Mouse (Mus musculus): ENCODE results near the gene Rab8b. TPM values are rescaled to one million over a fixed set of nuclear protein-coding genes. Genes with fewer than 3 reads are reported as not detected.
"Not testable (repeated sequence)": the region's sequence is repeated elsewhere in the genome, so short reads cannot be mapped to it uniquely, and the experiment has no call there.

Rab8b gene
- polyA plus RNA-seq, 1 experiment from 2014 or later = 38.2 TPM

- Histone ChIP-seq H3K27me3 (ENCODE audit: control insufficient read depth, insufficient read depth, low read length) (no peaks in the 10 kb centered on the region), H3K4me2 (replicated peaks) (no peak overlapping the region), H3K36me3 (replicated peaks; ENCODE audit: control insufficient read depth, insufficient read depth) (no peaks in the 10 kb centered on the region), H3K9me3 (ENCODE audit: control insufficient read depth, low read length) (no peaks in the 10 kb centered on the region), H3K9ac (no peak overlapping the region), H3K27ac (no peak overlapping the region), H3K4me3 (replicated peaks; ENCODE audit: low read length) (no peak overlapping the region), H3K4me1 (replicated peaks; ENCODE audit: control insufficient read depth, insufficient read depth, low read length) (no peaks in the 10 kb centered on the region)
- WGBS = 86% methylated on average over 10 of the region's 10 CpGs
- ATAC-seq (ENCODE audit: low FRiP score) = no peak
- DNase-seq (ENCODE audit: low spot score) = no peak
Measured at GRCm38 (mm10) chr9:66895035-66895779, 24.3 kb downstream of the Rab8b start.

DNA sequence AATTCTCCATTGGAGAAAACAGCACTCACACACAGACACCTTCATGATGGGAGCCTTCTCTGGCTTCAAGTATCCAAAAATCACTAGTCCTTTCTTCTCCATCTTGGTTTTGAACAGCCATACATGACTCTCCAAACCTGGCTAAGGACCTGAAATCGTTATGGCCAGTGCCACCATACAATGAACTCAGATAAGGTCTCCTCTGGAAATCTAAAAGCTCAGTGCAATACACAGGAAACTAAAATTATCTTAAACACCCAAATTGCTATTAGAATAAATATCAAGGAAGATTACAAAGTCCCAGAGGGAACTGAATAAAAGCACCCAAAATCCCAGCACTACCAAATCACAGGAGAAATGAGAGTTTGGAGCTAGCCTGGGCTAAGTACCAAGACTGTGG is 25.1 kb downstream of the Rab8b start:
- Histone ChIP-seq H3K4me3 (replicated peaks; ENCODE audit: low read length) (no peak overlapping the region), H3K36me3 (replicated peaks; ENCODE audit: control insufficient read depth, insufficient read depth) (no peaks in the 10 kb centered on the region), H3K4me1 (replicated peaks; ENCODE audit: control insufficient read depth, insufficient read depth, low read length) (0 out of 2 replicates have a peak, but pooled peaks cover under 1% of the 10 kb centered on the region), H3K4me2 (replicated peaks) (no peak overlapping the region), H3K27ac (no peak overlapping the region), H3K9ac (no peak overlapping the region), H3K9me3 (ENCODE audit: control insufficient read depth, low read length) (no peaks in the 10 kb centered on the region), H3K27me3 (ENCODE audit: control insufficient read depth, insufficient read depth, low read length) (no peaks in the 10 kb centered on the region)
- ATAC-seq (ENCODE audit: low FRiP score) (no peak), DNase-seq (ENCODE audit: low spot score) (no peak)
- 93% methylated on average over 1 of the region's 1 CpGs for WGBS

DNA sequence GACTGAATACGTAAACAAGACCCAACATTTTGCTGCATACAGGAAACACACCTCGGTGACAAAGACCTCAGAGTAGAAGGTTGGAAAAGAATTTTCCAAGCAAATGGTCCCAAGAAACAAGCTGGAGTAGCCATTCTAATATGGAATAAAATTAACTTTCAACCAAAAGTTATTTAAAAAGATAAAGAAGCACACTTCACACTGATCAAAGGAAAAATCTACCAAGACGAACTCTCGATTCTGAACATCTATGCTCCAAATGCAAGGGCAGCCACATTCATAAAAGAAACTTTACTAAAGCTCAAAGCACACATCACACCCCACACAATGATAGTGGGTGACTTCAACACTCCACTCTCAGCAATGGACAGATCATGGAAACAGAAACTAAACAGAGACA is 27.0 kb downstream of the Rab8b start:
- H3K36me3 ChIP-seq (replicated peaks; ENCODE audit: control insufficient read depth, insufficient read depth); H3K9ac ChIP-seq; ATAC-seq (ENCODE audit: low FRiP score); H3K27me3 ChIP-seq (ENCODE audit: control insufficient read depth, insufficient read depth, low read length); H3K27ac ChIP-seq; H3K9me3 ChIP-seq (ENCODE audit: control insufficient read depth, low read length); H3K4me2 ChIP-seq (replicated peaks); H3K4me3 ChIP-seq (replicated peaks; ENCODE audit: low read length); DNase-seq (ENCODE audit: low spot score): not testable (repeated sequence)
- H3K4me1 ChIP-seq (replicated peaks; ENCODE audit: control insufficient read depth, insufficient read depth, low read length) = peaks cover 15% of the 10 kb centered on the region; the same call in 1 of the 2 replicates
- 98% methylated on average over 4 of the region's 4 CpGs for WGBS

DNA sequence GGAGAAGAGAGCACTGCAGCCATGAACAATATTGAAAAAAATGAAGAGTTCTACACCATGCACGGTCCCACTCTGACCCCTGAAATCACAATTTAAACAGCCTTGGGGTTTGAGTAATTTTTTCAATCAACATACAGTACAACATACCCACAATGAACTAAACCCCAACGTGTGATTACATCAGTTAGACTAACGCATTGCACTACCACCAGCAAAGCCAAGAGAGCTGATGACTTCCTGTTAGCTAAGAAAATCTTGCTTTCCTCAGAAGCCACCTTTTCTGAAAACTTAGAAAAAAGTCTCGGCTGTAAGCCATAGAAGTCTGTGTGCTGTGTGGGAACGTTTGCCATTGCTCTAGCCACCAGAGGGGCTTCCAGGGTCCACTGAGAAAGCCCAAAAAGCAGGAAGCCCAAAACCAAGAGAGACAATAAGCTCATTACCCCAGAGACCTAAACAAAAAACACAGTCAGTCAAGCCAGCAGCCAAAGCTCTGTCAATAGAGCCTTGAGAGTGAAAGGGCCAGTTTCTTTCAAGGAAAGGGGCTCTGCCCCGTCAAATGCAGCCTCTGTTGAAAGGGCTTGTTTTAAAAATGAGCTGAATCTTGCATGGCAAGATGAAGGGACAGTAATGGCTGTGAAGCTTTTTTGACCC is 31.4 kb downstream of the Rab8b start:
- Histone ChIP-seq H3K9me3 (ENCODE audit: control insufficient read depth, low read length) (no peaks in the 10 kb centered on the region), H3K9ac (no peak overlapping the region), H3K27ac (peak overlapping the region; percentile 72), H3K36me3 (replicated peaks; ENCODE audit: control insufficient read depth, insufficient read depth) (no peaks in the 10 kb centered on the region), H3K4me1 (replicated peaks; ENCODE audit: control insufficient read depth, insufficient read depth, low read length) (peaks cover 31% of the 10 kb centered on the region), H3K4me3 (replicated peaks; ENCODE audit: low read length) (no peak overlapping the region), H3K27me3 (ENCODE audit: control insufficient read depth, insufficient read depth, low read length) (no peaks in the 10 kb centered on the region), H3K4me2 (replicated peaks) (peak overlapping the region; percentile 9; the same call in 1 of the 2 replicates)
- DNase-seq (ENCODE audit: low spot score) (no peak), ATAC-seq (ENCODE audit: low FRiP score) (peak; percentile 37; the same call in 1 of the 2 replicates)
- 21% methylated on average over 6 of the region's 6 CpGs for WGBS

- Histone ChIP-seq H3K4me2 (replicated peaks) (peak overlapping the region; percentile 9; the same call in 1 of the 2 replicates), H3K4me3 (replicated peaks; ENCODE audit: low read length) (no peak overlapping the region), H3K4me1 (replicated peaks; ENCODE audit: control insufficient read depth, insufficient read depth, low read length) (peaks cover 31% of the 10 kb centered on the region), H3K9me3 (ENCODE audit: control insufficient read depth, low read length) (no peaks in the 10 kb centered on the region), H3K27ac (peak overlapping the region; percentile 72), H3K9ac (no peak overlapping the region), H3K36me3 (replicated peaks; ENCODE audit: control insufficient read depth, insufficient read depth) (no peaks in the 10 kb centered on the region), H3K27me3 (ENCODE audit: control insufficient read depth, insufficient read depth, low read length) (no peaks in the 10 kb centered on the region)
- 28% methylated on average over 8 of the region's 8 CpGs for WGBS
- ATAC-seq (ENCODE audit: low FRiP score) = no peak
- peak; percentile 55 for DNase-seq (ENCODE audit: low spot score)
Measured at GRCm38 (mm10) chr9:66887301-66887902, 32.1 kb downstream of the Rab8b start.

- Histone ChIP-seq H3K27ac (peak overlapping the region; percentile 72), H3K4me1 (replicated peaks; ENCODE audit: control insufficient read depth, insufficient read depth, low read length) (peaks cover 31% of the 10 kb centered on the region), H3K36me3 (replicated peaks; ENCODE audit: control insufficient read depth, insufficient read depth) (no peaks in the 10 kb centered on the region), H3K4me2 (replicated peaks) (no peak overlapping the region), H3K9me3 (ENCODE audit: control insufficient read depth, low read length) (no peaks in the 10 kb centered on the region), H3K27me3 (ENCODE audit: control insufficient read depth, insufficient read depth, low read length) (no peaks in the 10 kb centered on the region), H3K4me3 (replicated peaks; ENCODE audit: low read length) (no peak overlapping the region), H3K9ac (no peak overlapping the region)
- ATAC-seq (ENCODE audit: low FRiP score) = no peak
- 74% methylated on average over 6 of the region's 6 CpGs for WGBS
- DNase-seq (ENCODE audit: low spot score) = no peak
Measured at GRCm38 (mm10) chr9:66886818-66887217, 32.7 kb downstream of the Rab8b start.

DNA sequence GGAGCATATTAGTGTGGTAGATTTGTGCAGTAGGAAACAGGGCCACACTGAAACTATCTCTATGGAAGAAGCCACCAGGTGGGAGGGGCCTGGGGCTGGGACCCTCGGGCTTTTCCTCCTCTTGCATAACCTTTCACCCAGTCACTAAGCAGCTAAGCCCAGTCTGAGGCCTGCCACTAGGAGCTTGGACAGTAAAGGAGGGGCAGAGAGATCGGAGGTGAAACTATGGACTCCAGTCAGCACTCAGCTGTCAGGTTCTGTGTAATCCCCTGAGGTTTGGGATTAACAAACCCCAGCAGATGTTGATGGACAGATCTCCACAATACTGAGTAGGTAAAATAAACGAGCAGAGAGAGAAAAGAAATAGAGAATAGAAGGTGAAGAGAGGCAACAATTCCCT is 33.1 kb downstream of the Rab8b start:
- Histone ChIP-seq H3K27ac (peak overlapping the region; percentile 72), H3K4me1 (replicated peaks; ENCODE audit: control insufficient read depth, insufficient read depth, low read length) (peaks cover 31% of the 10 kb centered on the region), H3K36me3 (replicated peaks; ENCODE audit: control insufficient read depth, insufficient read depth) (no peaks in the 10 kb centered on the region), H3K27me3 (ENCODE audit: control insufficient read depth, insufficient read depth, low read length) (no peaks in the 10 kb centered on the region), H3K9ac (no peak overlapping the region), H3K9me3 (ENCODE audit: control insufficient read depth, low read length) (no peaks in the 10 kb centered on the region), H3K4me3 (replicated peaks; ENCODE audit: low read length) (no peak overlapping the region), H3K4me2 (replicated peaks) (no peak overlapping the region)
- WGBS = 30% methylated on average over 3 of the region's 3 CpGs
- DNase-seq (ENCODE audit: low spot score) = no peak
- ATAC-seq (ENCODE audit: low FRiP score) = no peak

DNA sequence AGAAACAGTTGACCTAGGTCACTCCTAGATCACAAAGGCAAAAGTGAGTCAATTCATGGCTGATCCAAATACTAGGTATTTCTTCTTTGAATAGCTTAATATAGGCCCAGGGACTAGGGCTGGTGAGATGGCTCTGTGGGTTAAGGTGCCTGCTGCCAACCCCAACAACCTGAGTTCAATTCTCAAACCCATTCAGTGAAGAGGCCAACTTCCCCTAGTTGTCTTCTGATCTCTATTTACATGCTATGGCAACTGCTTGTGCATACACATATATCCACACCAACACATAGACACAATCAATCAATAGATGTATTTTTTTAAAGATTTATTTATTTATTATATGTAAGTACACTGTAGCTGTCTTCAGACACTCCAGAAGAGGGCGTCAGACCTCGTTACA is 34.9 kb downstream of the Rab8b start:
- H3K9ac ChIP-seq = no peak overlapping the region
- H3K4me2 ChIP-seq (replicated peaks) = no peak overlapping the region
- no peak for DNase-seq (ENCODE audit: low spot score)
- H3K27me3 ChIP-seq (ENCODE audit: control insufficient read depth, insufficient read depth, low read length) = no peaks in the 10 kb centered on the region
- H3K27ac ChIP-seq = no peak overlapping the region
- H3K9me3 ChIP-seq (ENCODE audit: control insufficient read depth, low read length) = no peaks in the 10 kb centered on the region
- no peak overlapping the region for H3K4me3 ChIP-seq (replicated peaks; ENCODE audit: low read length)
- no peaks in the 10 kb centered on the region for H3K36me3 ChIP-seq (replicated peaks; ENCODE audit: control insufficient read depth, insufficient read depth)
- H3K4me1 ChIP-seq (replicated peaks; ENCODE audit: control insufficient read depth, insufficient read depth, low read length) = peaks cover 34% of the 10 kb centered on the region
- ATAC-seq (ENCODE audit: low FRiP score) = no peak
- WGBS = 79% methylated on average over 2 of the region's 2 CpGs

DNA sequence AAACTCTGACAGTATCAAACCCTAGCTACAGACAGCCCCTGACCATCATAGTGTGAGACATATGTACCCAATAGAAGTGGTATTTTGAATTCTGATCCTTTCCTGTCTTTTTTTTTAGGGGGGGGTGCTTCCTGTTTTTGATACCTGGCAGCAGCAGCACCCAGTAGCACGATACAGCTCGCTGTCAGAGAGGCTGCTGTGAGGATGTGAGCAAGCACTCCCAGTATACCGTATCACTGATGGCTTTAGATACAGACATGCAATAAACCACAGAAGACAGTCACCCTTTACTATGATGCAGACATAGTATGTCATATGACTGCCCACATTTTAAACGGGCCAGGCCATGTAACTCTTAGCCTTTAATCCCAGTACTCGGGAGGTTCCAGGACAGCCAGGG is 36.0 kb downstream of the Rab8b start:
- WGBS = 93% methylated on average over 5 of the region's 5 CpGs
- Histone ChIP-seq H3K9me3 (ENCODE audit: control insufficient read depth, low read length) (no peaks in the 10 kb centered on the region), H3K4me3 (replicated peaks; ENCODE audit: low read length) (no peak overlapping the region), H3K36me3 (replicated peaks; ENCODE audit: control insufficient read depth, insufficient read depth) (no peaks in the 10 kb centered on the region), H3K9ac (no peak overlapping the region), H3K27ac (no peak overlapping the region), H3K4me1 (replicated peaks; ENCODE audit: control insufficient read depth, insufficient read depth, low read length) (peaks cover 29% of the 10 kb centered on the region), H3K4me2 (replicated peaks) (no peak overlapping the region), H3K27me3 (ENCODE audit: control insufficient read depth, insufficient read depth, low read length) (no peaks in the 10 kb centered on the region)
- ATAC-seq (ENCODE audit: low FRiP score) = no peak
- DNase-seq (ENCODE audit: low spot score) = no peak
